Mouse (Mus musculus) layer of hippocampus, postnatal 10 days (tissue): ENCODE data around the gene Sult4a1. TPM values are rescaled to one million over a fixed set of nuclear protein-coding genes. Genes with fewer than 3 reads are reported as not detected.
"Not testable (repeated sequence)": the region's sequence is repeated elsewhere in the genome, so short reads cannot be mapped to it uniquely, and the experiment has no call there.

Experiments
- DNase-seq, 2 experiments: peaks; one replicate each; pipeline ENCODE4 v3.0.0; 2021; ENCODE audit warnings: low spot score in 2 of 2
- total RNA-seq, 2 experiments: library from RNA; stranded (reverse); gene quantifications; 2 replicates each; pipeline ENCODE4 v1.2.3; 2021

Sult4a1 gene
- total RNA-seq, 2 experiments from 2014 or later: 282 to 291 TPM

DNA sequence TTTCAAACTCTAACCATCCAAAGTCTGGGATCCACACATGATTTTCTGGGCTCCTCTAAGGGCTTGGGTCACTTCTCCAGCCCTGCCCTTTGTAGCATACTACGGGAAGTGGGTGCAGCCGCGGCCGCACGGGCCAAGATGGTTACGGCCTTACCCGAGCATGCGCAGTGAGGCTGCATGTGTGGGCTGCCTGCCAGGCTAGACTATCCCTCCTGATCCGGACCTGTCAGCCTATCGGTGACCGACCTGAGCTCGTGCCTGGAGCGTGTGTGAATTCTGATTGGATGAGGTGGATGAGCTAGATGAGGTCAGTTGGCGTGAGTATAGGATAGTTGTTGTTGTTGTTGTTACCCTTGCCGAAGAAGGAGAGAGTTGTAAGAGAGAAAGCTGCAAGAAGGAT lies 8.0 kb downstream of the Sult4a1 start:
- DNase-seq: not testable (repeated sequence)

DNA sequence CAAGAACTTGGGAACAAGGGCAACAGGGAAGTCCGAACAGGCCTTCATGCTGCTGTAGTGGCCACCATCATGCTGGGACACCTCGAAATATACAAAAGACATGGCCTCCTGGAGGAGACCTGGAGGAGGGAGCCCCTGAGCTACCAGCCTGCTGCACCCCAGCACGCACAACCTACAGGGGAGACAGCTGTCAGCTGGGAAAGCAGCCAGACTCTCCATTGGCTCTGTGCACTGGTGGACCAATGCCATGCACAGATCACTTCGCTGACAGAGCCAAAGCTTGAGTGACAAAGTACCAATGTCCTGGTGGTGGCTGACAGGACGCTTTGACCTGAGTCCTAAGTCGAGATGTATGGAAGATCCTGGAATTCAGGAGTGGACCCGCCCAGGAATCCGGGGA lies 9.5 kb downstream of the Sult4a1 start:
- DNase-seq: peak; percentile 48 to 66

DNA sequence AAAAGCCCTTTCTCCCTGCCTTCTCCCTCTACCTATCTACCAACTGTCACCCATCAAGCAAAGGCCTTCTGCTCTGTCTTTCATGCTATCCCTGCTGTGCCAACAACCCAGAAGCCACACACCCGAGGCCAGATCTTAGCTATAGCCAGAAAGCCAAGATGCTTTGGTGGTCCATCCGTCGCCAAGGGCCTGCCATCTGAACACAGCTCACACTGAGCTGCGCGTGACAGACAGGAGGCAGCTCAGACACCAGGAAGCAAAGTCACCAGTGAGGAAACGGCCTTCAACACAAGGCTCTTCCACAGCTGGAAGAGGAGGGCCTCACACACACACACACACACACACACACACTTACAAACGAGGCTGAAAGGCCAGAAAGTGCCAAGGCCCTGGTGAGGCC lies 10.6 kb downstream of the Sult4a1 start:
- DNase-seq: no peak

DNA sequence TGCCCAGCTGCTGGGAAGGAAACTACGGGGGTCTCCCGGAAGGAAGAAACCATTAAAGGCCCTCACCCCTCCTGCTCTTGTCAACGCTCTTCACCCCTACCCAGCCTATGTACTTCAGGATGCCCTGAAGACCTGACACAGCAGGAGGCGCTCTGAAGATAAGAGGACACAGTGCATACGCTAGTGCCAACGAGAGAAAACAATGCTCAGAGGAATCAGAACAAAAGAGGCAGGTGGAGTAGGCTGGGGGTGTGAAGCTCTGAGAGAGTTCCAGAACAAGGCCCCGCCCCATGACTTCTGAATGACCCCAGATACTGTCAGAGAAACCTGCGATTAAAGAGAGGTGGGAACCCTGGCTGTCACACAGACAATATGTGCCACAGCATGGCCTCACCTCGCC lies 18.8 kb downstream of the Sult4a1 start:
- no peak for DNase-seq

DNA sequence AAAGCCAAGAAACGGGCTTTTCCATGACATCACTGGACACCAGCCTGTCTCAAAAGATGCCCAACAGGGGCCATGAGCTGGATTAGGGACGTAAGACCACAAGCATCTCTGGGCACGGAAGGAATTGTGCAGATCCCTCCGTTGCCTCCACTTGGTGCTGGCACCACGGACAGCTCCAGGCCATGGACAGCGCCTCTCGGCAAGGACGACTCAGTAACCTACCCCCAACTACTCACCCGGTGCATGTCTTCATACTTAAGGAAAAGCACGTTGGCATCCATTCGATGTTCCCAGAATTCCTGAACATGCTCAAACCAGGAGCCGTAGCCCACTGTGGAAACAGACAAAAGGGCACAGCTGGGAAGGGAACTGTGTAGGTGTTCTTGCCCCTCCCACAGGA lies 19.2 kb downstream of the Sult4a1 start:
- DNase-seq: no peak

DNA sequence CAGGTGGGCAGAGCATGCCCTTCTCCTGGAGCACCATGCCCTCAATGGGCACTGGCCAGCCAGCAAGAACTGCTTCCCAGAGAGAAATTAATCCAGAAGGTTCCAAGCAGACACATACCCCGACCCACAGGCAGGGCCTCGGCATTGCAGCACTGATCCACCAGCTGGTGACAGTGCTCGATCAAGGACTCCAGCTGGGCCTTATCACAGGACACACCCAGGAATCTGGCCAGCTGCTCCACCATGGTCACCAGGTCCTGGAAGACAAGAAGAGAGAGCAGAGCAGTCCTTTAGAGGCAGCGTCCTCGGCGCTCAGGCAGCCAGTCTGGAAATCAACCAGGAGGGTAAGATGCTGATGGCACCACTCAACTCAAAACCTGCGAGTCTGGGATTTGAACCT lies 25.5 kb downstream of the Sult4a1 start:
- DNase-seq: no peak

DNA sequence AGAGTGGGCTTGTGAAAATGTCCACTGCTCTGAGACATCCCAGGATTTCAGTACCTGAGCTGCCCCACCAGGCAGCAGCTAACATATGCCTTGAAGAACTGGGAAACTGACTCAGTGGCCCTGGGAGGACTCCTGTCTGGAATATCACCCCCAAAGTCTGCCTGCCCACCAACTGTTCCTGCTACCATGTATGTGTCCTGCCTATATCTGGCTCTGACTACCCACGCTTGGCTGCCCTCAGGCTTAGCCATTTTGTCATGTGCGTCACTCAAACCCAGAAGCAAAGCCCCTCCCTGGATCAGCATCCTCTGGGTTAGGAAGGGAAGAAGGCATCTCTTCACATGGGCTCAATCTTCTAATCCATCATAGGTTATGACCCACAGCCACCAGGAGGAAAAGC lies 26.0 kb downstream of the Sult4a1 start:
- DNase-seq: no peak

DNA sequence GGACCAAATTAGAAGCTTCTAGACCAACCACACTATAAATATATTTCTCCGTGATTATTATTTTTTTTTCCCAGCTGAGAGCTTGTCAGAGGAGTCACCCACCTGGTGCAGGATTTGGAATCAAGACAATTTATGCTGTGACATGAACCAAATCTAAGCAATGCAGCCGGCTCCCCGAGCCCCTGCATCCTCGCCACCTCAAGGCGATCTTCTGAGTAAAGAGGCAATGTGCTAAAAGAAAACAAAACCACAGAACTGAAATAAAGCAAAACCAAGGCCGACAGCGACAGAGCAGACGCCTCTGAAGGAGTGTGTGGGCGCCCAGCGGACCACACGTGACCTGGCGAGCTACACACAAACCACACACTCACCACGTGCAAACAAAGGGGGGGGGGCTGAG lies 26.9 kb downstream of the Sult4a1 start:
- DNase-seq: no peak

DNA sequence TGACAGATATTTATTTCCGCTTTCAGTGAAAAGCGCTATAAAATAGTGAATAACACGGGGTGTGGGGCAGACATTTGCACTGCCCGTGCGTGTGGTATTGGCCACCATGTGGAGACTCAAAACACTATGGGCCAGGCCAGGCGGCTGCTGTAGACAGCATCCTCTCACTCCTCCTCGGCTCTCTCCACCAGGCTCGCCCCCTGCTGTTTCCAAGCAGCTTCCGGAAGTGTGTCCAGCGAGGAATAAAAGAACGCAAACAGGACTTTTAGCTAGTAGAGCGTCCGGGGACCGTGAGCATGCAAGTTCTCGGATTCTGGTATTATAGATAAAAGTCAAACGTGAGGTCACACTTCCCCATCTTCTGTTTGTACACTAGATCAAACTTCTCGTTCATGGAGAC lies 28.4 kb downstream of the Sult4a1 start:
- no peak for DNase-seq

DNA sequence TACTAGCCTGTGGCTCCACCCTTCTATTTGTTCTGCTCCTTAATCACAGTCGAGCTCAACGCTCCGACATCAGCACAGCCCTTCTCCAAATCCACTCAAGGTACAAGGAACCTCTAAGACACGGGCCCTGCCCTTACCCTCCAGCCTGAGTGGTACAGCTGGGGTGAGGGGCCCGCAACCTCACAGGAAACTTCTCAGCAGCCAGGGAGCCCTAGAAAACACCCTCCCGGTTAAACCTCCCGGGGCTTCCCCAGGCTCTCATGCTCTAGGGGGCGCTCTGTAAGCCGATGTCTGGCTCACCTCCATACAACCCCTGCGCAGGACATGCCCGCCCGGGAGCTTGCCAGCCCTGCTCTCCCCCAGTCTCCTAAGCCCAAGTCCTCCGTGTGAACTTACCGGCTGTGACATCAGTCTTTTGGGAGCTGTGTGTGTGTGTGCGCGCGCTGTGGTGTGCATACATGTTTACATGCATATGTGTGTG lies 30.8 kb downstream of the Sult4a1 start:
- peak; percentile 52 to 54 for DNase-seq

DNA sequence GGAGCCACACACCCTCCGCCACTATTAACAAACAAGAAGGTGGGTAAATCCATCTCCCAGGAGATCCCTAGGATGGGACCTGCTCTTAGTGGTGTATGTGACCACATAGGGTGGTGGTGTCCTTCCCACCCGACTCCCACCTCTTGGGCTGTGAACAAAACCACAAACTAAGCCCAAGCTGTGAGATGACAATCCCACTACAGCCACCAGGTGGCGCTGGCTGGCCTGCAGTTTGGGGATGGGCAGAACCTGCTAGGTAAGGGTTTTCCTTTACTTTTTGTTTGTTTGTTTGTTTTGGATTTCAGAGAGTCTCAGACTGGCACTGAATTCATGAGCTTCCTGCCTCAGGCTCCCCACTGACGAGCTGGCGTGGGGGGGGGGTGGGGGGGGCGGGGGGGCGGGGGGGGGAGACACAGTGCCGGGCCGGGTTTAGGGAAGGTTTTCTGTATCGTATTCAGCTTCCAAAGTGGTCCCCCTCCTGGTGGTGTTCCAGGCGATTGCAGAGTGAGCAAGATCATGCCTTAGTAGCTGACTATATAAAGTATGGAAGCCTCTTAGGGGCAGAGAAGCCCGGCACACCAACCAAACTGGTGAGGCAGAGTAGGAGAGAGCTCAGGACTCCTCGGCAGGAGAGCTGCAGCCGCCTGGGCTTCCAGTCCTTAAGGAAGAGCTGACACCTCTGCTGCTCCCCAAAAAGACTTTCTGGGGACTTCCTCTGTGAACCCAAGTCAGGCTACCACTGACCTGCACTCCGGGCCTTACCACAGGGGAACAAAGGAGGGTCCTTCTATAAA lies 31.4 kb downstream of the Sult4a1 start:
- peak; percentile 85 to 87 for DNase-seq

DNA sequence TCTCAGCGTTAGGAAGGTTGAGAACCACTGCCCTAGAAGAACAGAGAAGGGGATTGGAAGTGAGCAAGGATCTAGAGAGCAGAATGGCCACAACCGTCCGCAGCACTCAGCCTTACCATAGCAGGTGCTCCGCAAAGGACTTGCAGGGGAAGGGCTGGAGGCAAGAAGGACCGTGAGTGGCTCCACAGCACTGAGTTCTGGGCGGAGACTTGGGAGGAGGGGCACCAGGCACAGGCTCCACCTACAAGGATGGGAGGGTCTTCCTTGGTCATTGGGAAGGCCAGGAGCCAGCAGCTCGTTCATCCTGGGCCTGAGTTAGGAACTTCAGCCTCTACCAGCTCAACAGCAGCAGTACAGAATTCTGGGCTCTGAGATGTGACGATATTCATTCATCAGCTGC lies 32.5 kb downstream of the Sult4a1 start:
- DNase-seq: no peak

DNA sequence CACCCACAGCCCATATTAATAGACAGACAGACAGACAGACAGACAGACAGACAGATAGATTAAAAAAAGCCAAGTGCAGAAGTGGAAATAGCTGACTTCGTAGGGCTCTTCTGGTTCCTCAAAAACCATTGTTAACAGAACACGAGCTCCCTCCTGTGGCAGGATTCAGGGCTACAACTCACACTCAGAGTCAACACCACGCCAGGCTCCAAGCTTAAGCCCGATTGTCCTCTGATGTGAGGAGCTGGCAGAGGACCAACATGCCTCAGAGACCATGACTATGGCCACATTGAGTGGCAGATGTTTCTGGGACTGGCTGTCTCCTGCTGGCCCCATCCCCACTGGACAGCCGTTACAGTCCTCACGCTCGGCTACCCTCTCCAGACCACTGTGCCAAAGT lies 33.3 kb downstream of the Sult4a1 start:
- peak; percentile 94 to 95 for DNase-seq

DNA sequence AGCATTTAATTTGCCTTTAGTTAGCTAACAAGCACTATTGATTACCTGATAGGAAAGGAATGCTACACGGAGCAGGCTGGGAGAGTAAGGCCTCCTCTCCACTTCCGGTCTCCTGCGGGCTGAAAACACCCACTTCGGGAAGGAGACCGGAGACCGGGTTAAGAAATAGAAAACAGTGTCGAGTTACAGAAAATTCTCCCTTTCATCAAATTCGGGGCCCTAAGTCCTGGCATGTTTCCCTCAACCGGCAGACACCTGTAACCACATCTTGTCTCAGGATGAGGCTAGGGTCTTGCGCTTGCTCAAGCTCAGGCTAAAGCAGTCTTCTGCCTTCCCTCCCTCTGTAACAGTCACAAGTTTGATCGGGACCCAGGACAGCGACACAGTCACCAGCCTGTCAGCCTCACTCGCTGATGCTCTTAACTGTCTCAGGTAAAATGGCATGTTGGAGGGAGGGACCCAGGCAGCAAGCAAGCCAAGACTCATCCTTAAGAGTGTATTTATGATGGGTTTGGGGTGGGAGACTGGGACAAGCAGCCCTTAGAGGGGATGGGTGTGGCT lies 35.4 kb downstream of the Sult4a1 start:
- no peak for DNase-seq

DNA sequence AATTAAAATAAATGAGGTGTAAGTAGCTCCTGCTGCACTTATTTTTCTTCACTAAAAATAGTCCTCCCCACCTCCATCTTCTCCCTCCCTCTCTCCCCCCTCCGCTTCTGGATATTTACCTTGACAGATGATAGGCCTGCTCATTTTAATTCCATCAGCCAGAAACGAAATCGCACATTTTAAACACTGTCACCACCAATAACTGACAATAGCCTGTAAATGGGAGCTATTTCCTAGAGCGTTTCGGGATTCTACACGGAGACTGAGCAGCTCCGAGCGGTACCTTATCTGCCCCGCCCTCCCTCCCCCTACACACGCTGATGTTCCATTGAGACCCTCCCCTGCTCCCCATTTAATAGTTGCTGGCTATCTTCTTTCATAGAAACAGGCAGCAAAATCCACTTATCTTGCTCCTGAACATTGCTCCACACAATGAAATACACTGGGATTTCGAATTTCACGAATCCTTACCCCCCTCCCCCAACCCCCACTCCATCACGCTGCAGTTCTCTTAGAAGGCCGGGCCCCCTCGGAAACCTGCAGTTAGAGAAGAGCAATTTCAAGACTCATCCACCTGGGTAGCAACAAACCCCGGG lies 36.0 kb downstream of the Sult4a1 start:
- no peak for DNase-seq

DNA sequence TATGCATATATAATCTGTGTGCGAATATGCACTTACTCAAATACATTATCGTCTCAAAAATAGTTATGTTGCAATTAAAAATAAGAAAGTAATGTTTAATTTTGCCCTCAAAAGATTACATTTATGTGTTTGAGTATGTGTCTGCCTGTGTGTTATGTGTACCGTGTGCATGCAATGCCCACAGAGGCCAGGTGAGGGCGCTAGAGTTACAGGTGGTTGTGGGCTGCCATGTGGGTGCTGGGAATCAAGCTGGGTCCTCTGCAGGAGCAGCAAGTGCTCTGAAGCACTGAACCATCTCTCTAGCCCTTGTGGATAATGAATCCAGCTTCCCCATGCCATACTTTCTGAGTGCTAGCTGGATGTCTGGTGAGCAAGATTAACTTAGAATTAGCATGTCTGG lies 39.9 kb downstream of the Sult4a1 start:
- DNase-seq: no peak

DNA sequence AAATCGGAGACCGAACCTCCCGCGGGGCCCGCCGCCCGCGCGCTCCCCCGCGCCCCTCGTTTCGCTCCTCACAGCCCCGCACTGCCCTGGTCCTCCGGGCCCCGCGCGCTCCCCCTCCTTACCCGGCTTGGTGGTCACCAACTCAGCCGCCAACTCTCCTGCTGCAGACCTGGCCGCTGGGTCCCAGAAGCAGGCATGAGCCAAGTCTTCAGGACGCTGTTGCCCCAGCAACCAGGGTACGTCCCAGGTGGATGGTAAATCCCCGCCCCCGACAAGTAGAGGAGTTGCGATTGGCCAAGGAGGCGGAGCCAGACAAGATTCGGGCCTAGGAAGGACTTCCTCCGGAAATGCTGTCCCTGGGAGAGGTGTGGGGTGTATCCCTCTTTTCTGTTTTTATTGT lies 40.4 kb downstream of the Sult4a1 start, which contains the start of gene Efcab6:
Gene Efcab6 (minus strand): TSS at position 240 of the 400 bp plus-strand sequence.
- DNase-seq: peak in 1 of 2 experiments; percentile 36

DNA sequence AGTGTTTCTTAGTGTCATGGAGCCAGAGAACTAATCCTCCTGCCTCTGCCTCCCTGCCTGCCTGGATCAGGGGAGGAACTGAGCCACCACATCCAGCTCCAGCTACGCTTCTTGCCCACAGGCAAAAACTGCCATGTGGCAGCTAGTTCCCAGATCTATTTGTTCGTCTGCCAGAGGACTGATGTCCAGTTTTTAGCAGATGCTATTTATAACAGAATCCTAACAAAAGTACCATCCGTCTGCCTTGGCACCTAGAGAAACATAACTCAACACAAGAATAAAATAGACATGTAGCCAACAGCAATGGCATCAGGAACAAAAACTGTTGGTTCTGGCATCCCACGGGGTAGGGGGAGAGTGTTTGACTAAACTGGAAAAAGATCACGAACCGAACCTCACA lies 46.7 kb downstream of the Sult4a1 start:
- DNase-seq: no peak

DNA sequence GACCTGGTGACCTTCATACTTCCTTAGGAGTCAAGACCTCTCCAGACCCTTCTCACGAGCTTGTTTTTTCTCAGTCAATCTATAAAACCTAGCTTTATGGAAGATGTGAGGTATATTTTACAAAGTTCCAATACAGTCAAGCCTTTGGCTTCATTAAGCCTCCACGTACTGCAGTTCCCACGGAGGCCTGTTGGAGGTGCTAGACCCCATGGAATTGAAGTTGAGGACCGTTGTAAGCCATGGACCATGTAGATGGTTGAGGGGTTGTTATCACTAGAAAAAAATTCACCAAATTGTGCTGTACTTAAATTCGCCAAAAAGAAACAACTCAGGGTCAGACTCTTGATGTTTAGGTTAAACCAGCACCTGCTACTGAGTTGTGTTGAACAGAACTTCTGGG lies 49.5 kb downstream of the Sult4a1 start:
- DNase-seq: no peak

DNA sequence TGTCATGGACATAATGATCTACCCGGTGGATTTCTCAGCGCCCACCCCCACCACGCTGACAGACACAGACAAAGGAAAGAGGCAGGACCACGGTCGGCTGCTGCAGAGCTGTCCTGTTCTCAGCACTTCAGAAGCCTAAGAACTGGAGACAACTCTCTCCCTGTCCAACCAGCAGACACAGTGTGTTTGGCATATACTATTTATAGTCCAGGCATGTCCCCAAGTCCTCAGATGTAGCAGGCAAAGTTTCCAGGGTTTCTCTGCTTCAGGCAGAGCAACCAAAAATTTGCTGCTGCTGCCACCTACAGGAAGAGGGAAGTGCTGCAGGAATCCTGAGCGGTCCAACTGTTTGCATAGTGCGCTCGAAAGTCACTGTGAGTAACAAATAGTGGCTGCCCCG lies 51.7 kb downstream of the Sult4a1 start:
- DNase-seq: peak; percentile 92 to 94

DNA sequence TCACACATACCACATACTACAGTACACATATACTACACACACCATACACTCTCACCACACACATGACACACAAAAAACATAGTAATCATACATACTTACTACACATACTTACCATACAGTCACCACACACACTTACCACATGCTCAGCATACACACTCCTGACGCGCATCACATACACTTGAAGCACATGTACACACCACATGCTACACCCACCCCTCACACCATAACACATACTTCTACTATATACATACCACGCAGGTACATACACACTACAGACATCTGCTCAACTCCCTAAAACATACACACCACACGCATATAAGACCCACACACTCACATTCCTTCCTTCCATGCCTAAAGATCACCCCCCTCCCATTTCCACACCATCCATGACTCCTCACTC lies 52.3 kb downstream of the Sult4a1 start:
- no peak for DNase-seq

DNA sequence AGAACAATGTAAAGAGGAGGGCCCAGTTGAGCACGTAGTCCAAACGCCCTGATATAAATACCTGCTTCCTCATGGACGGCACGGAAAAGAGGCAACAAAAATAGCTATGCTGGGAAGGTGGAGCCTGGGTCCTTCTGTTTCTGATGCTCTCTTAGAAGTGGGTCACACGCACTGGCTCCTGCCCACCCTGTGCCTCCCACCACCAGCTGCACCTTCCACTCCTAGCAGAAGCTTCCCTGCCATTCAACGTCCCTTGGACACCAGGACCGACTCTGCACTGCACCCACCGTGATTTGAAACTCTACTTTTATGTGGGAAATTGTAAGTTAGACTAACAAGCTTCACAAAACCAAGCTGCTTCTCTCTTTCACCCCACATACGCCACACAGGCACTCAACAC lies 53.2 kb downstream of the Sult4a1 start:
- no peak for DNase-seq

DNA sequence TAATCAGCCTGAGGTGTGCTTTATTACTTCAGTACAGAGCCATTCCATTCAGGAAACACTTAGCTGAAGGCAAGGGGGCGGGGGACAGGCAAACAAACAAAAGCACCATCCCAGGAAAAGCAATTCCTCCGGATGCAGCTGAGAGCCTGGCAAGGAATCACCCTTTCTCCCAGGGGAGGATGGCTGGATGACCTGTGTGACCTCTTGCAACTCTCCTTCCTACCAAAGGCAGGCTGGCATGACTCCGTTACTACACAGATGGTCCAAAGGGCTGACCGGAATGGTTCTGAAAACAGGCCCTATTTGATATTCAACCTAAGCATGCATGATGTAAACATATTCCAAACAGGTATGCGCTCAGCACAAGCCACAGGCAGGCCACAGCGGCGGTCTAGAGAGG lies 56.0 kb downstream of the Sult4a1 start:
- DNase-seq: no peak
